Mouse (Mus musculus): ENCODE results near the gene Derl3. TPM values are rescaled to one million over a fixed set of nuclear protein-coding genes. Genes with fewer than 3 reads are reported as not detected.

Gene Derl3
- polyA plus RNA-seq, 1 experiment from 2014 or later, result 5.1 TPM

DNA sequence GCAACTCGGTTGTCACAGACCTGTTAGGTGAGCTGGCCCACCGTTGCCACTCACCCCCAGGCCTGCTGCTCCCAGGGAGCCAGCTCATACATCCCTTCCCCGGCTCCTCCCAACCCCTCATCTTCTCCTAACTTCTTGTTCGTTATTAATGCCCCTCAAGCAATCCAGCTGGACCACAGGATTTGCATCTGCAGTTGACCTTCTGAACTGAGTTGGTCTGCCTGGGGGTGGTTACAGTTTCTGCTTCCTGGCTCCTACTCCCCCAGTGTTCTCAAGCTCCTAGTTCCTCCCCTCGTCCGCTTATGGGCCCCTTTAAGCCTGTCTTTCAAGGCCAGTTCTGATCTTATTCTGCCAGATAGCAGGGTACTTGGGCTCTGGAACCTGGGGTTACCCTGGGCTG is 1.4 kb downstream of the Derl3 start:
- no peak for ATAC-seq (replicated peaks; ENCODE audit: low FRiP score)
- Histone ChIP-seq H3K4me3 (ENCODE audit: low read depth, low read length) (no peak overlapping the region), H3K27ac (ENCODE audit: low read depth, low read length) (no peak overlapping the region), H3K9me3 (ENCODE audit: control insufficient read depth, low read length) (no peaks in the 10 kb centered on the region), H3K36me3 (ENCODE audit: control insufficient read depth, insufficient read depth, low read length) (peaks cover 30% of the 10 kb centered on the region), H3K4me2 (no peak overlapping the region), H3K4me1 (replicated peaks; ENCODE audit: control insufficient read depth, insufficient read depth, low read length) (peaks cover 12% of the 10 kb centered on the region), H3K9ac (ENCODE audit: low read depth, low read length) (no peak overlapping the region), H3K27me3 (replicated peaks; ENCODE audit: control insufficient read depth, insufficient read depth, low read length) (no peaks in the 10 kb centered on the region)
- DNase-seq (ENCODE audit: low spot score), result no peak
- 76% methylated on average over 6 of the region's 6 CpGs for WGBS

- no peaks in the 10 kb centered on the region for H3K27me3 ChIP-seq (replicated peaks; ENCODE audit: control insufficient read depth, insufficient read depth, low read length)
- H3K4me2 ChIP-seq, result no peak overlapping the region
- H3K9me3 ChIP-seq (ENCODE audit: control insufficient read depth, low read length), result no peaks in the 10 kb centered on the region
- no peak for ATAC-seq (replicated peaks; ENCODE audit: low FRiP score)
- DNase-seq (ENCODE audit: low spot score), result no peak
- H3K36me3 ChIP-seq (ENCODE audit: control insufficient read depth, insufficient read depth, low read length), result peaks cover 33% of the 10 kb centered on the region
- H3K27ac ChIP-seq (ENCODE audit: low read depth, low read length), result no peak overlapping the region
- H3K9ac ChIP-seq (ENCODE audit: low read depth, low read length), result no peak overlapping the region
- peaks cover 12% of the 10 kb centered on the region for H3K4me1 ChIP-seq (replicated peaks; ENCODE audit: control insufficient read depth, insufficient read depth, low read length)
- WGBS, result 93% methylated on average over 5 of the region's 5 CpGs
- H3K4me3 ChIP-seq (ENCODE audit: low read depth, low read length), result no peak overlapping the region
Measured at GRCm38 (mm10) chr10:75895730-75896129, 2.5 kb downstream of the Derl3 start.

GRCm38 (mm10) chr10:75896208-75896607 is 3.0 kb downstream of the Derl3 start:
- peaks cover 34% of the 10 kb centered on the region for H3K36me3 ChIP-seq (ENCODE audit: control insufficient read depth, insufficient read depth, low read length)
- ATAC-seq (replicated peaks; ENCODE audit: low FRiP score), result no peak
- no peaks in the 10 kb centered on the region for H3K27me3 ChIP-seq (replicated peaks; ENCODE audit: control insufficient read depth, insufficient read depth, low read length)
- no peaks in the 10 kb centered on the region for H3K9me3 ChIP-seq (ENCODE audit: control insufficient read depth, low read length)
- DNase-seq (ENCODE audit: low spot score), result no peak
- H3K4me2 ChIP-seq, result no peak overlapping the region
- H3K9ac ChIP-seq (ENCODE audit: low read depth, low read length), result no peak overlapping the region
- no peak overlapping the region for H3K4me3 ChIP-seq (ENCODE audit: low read depth, low read length)
- 81% methylated on average over 1 of the region's 1 CpGs for WGBS
- peaks cover 12% of the 10 kb centered on the region for H3K4me1 ChIP-seq (replicated peaks; ENCODE audit: control insufficient read depth, insufficient read depth, low read length)
- no peak overlapping the region for H3K27ac ChIP-seq (ENCODE audit: low read depth, low read length)

GRCm38 (mm10) chr10:75897373-75897772 is 4.2 kb downstream of the Derl3 start:
- ATAC-seq (replicated peaks; ENCODE audit: low FRiP score), result no peak
- no peaks in the 10 kb centered on the region for H3K27me3 ChIP-seq (replicated peaks; ENCODE audit: control insufficient read depth, insufficient read depth, low read length)
- H3K36me3 ChIP-seq (ENCODE audit: control insufficient read depth, insufficient read depth, low read length), result peaks cover 45% of the 10 kb centered on the region
- DNase-seq (ENCODE audit: low spot score), result no peak
- H3K4me2 ChIP-seq, result no peak overlapping the region
- no peak overlapping the region for H3K9ac ChIP-seq (ENCODE audit: low read depth, low read length)
- H3K4me3 ChIP-seq (ENCODE audit: low read depth, low read length), result no peak overlapping the region
- 46% methylated on average over 6 of the region's 6 CpGs for WGBS
- no peaks in the 10 kb centered on the region for H3K9me3 ChIP-seq (ENCODE audit: control insufficient read depth, low read length)
- no peak overlapping the region for H3K27ac ChIP-seq (ENCODE audit: low read depth, low read length)
- H3K4me1 ChIP-seq (replicated peaks; ENCODE audit: control insufficient read depth, insufficient read depth, low read length), result peaks cover 12% of the 10 kb centered on the region

- Histone ChIP-seq H3K36me3 (ENCODE audit: control insufficient read depth, insufficient read depth, low read length) (peaks cover 48% of the 10 kb centered on the region), H3K9me3 (ENCODE audit: control insufficient read depth, low read length) (no peaks in the 10 kb centered on the region), H3K27ac (ENCODE audit: low read depth, low read length) (no peak overlapping the region; the same call in 1 of the 2 replicates), H3K9ac (ENCODE audit: low read depth, low read length) (no peak overlapping the region), H3K4me1 (replicated peaks; ENCODE audit: control insufficient read depth, insufficient read depth, low read length) (peaks cover 8% of the 10 kb centered on the region), H3K4me3 (ENCODE audit: low read depth, low read length) (no peak overlapping the region), H3K27me3 (replicated peaks; ENCODE audit: control insufficient read depth, insufficient read depth, low read length) (no peaks in the 10 kb centered on the region), H3K4me2 (no peak overlapping the region)
- ATAC-seq (replicated peaks; ENCODE audit: low FRiP score) (no peak), DNase-seq (ENCODE audit: low spot score) (no peak)
- WGBS, result 83% methylated on average over 6 of the region's 6 CpGs
Measured at GRCm38 (mm10) chr10:75898039-75898564, 4.9 kb downstream of the Derl3 start.

DNA sequence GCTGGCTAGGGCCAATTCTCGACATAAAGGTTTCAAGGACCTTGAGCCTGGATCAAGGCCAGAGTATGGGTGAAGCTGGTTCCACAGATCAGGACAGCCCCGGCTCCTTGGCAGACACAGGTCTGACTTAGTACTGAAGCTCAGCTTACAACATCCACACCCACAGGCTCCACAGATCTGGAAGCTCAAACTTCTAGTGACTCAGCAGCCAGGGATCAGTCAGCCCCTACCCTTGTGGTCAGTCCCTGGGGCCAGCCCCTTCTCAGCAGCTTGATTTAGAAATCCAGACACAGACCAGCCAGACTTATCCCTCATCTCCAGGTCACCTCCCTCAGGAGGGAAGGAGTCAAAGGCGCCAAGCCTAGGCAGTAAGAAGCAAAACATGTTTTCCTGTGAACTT is 5.6 kb downstream of the Derl3 start:
- Histone ChIP-seq H3K4me3 (ENCODE audit: low read depth, low read length) (no peak overlapping the region), H3K27ac (ENCODE audit: low read depth, low read length) (no peak overlapping the region), H3K4me1 (replicated peaks; ENCODE audit: control insufficient read depth, insufficient read depth, low read length) (peaks cover 2% of the 10 kb centered on the region), H3K9ac (ENCODE audit: low read depth, low read length) (no peak overlapping the region), H3K4me2 (no peak overlapping the region), H3K36me3 (ENCODE audit: control insufficient read depth, insufficient read depth, low read length) (peaks cover 55% of the 10 kb centered on the region), H3K9me3 (ENCODE audit: control insufficient read depth, low read length) (no peaks in the 10 kb centered on the region), H3K27me3 (replicated peaks; ENCODE audit: control insufficient read depth, insufficient read depth, low read length) (no peaks in the 10 kb centered on the region)
- no peak for ATAC-seq (replicated peaks; ENCODE audit: low FRiP score)
- 71% methylated on average over 3 of the region's 3 CpGs for WGBS
- DNase-seq (ENCODE audit: low spot score), result no peak

- WGBS, result 90% methylated on average over 5 of the region's 5 CpGs
- Histone ChIP-seq H3K27me3 (replicated peaks; ENCODE audit: control insufficient read depth, insufficient read depth, low read length) (no peaks in the 10 kb centered on the region), H3K4me3 (ENCODE audit: low read depth, low read length) (no peak overlapping the region), H3K4me2 (no peak overlapping the region), H3K9me3 (ENCODE audit: control insufficient read depth, low read length) (no peaks in the 10 kb centered on the region), H3K9ac (ENCODE audit: low read depth, low read length) (no peak overlapping the region), H3K4me1 (replicated peaks; ENCODE audit: control insufficient read depth, insufficient read depth, low read length) (no peaks in the 10 kb centered on the region), H3K27ac (ENCODE audit: low read depth, low read length) (no peak overlapping the region), H3K36me3 (ENCODE audit: control insufficient read depth, insufficient read depth, low read length) (peaks cover 61% of the 10 kb centered on the region)
- DNase-seq (ENCODE audit: low spot score) (no peak), ATAC-seq (replicated peaks; ENCODE audit: low FRiP score) (no peak)
Measured at GRCm38 (mm10) chr10:75904391-75904790, 11.2 kb downstream of the Derl3 start.

DNA sequence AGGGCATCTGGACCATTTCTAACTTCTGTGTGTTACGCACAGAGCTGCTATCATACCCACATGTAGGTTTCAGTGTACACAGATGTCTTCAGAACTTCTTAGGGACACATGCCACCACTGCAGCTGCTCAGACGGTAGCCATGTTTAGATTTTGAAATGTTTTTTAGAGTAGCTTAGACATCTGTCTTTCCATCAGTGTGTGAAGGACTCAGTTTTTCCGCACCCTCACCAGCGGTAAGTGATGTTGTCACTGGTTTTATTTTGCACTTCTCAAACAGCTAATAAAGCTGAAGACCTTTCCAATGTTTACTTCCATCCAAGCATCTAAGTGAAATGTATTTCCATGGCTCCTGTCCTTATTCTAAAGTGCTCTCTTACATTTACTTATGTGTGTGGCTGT is 13.7 kb downstream of the Derl3 start:
- Histone ChIP-seq H3K4me1 (replicated peaks; ENCODE audit: control insufficient read depth, insufficient read depth, low read length) (no peaks in the 10 kb centered on the region), H3K27ac (ENCODE audit: low read depth, low read length) (no peak overlapping the region), H3K36me3 (ENCODE audit: control insufficient read depth, insufficient read depth, low read length) (peaks cover 65% of the 10 kb centered on the region), H3K4me3 (ENCODE audit: low read depth, low read length) (no peak overlapping the region), H3K4me2 (no peak overlapping the region), H3K9me3 (ENCODE audit: control insufficient read depth, low read length) (no peaks in the 10 kb centered on the region), H3K9ac (ENCODE audit: low read depth, low read length) (no peak overlapping the region), H3K27me3 (replicated peaks; ENCODE audit: control insufficient read depth, insufficient read depth, low read length) (no peaks in the 10 kb centered on the region)
- WGBS, result 92% methylated on average over 4 of the region's 4 CpGs
- no peak for DNase-seq (ENCODE audit: low spot score)
- no peak for ATAC-seq (replicated peaks; ENCODE audit: low FRiP score)

DNA sequence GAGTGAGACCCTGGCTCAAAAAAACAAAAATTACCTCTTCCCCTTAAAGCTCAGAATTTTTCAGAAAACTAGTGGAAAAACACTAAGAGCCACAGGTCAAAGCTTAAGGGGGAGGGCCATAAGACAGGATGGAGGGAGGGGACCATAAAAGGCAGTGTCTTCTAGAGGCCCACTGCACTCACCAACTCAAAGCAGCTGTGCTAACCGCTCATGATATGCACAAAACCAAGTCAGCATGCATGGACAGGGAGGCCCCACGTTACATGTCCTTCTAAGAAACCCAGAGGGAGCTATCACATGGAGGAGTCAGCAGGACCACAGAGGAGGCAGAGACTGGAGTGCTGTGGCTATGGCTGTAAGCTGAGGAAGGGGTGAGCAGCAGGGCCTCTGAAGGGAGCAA is 17.5 kb downstream of the Derl3 start:
- H3K27me3 ChIP-seq (replicated peaks; ENCODE audit: control insufficient read depth, insufficient read depth, low read length), result no peaks in the 10 kb centered on the region
- 90% methylated on average over 2 of the region's 2 CpGs for WGBS
- no peak overlapping the region for H3K9ac ChIP-seq (ENCODE audit: low read depth, low read length)
- no peaks in the 10 kb centered on the region for H3K4me1 ChIP-seq (replicated peaks; ENCODE audit: control insufficient read depth, insufficient read depth, low read length)
- H3K36me3 ChIP-seq (ENCODE audit: control insufficient read depth, insufficient read depth, low read length), result peaks cover 48% of the 10 kb centered on the region
- ATAC-seq (replicated peaks; ENCODE audit: low FRiP score) (no peak), DNase-seq (ENCODE audit: low spot score) (no peak)
- no peaks in the 10 kb centered on the region for H3K9me3 ChIP-seq (ENCODE audit: control insufficient read depth, low read length)
- H3K4me2 ChIP-seq, result no peak overlapping the region
- no peak overlapping the region for H3K27ac ChIP-seq (ENCODE audit: low read depth, low read length)
- no peak overlapping the region for H3K4me3 ChIP-seq (ENCODE audit: low read depth, low read length)
